Mouse (Mus musculus) forebrain, embryonic 14.5 days (tissue): Measurements from ENCODE around the gene Prkag2. TPM values are rescaled to one million over a fixed set of nuclear protein-coding genes. Genes with fewer than 3 reads are reported as not detected.

ENCODE experiments used
- ATAC-seq: fragments of 200-750 bp; cut with Nextera tagmentation; 2 replicates; pipeline ENCODE4 v1.8.0; 2017; ENCODE audit warnings: mild to moderate bottlenecking, moderate library complexity
- DNase-seq: peaks from one replicate; pipeline ENCODE4 v3.0.0-alpha.2; 2015; ENCODE audit warnings: low spot score
- H3K27ac ChIP-seq: fragments of 300-500 bp; sonication (generic); 2 replicates; pipeline ENCODE4 v1.5.1; 2014; ENCODE audit warnings: low read depth, mild to moderate bottlenecking, control low read depth, low read length, moderate library complexity
- H3K27me3 ChIP-seq: fragments of 300-500 bp; sonication (generic); replicated peaks from 2 replicates; pipeline ENCODE4 v1.6.1; 2014; ENCODE audit warnings: low read length, control low read depth, mixed read lengths; ENCODE audit not compliant: control insufficient read depth, insufficient read depth
- H3K36me3 ChIP-seq: fragments of 300-500 bp; sonication (generic); 2 replicates; pipeline ENCODE4 v1.6.1; 2014; ENCODE audit warnings: low read length, control low read depth; ENCODE audit not compliant: control insufficient read depth, insufficient read depth
- H3K4me1 ChIP-seq: fragments of 300-500 bp; sonication (generic); 2 replicates; pipeline ENCODE4 v1.6.1; 2014; ENCODE audit warnings: antibody characterized with exemption, low read length, control low read depth; ENCODE audit not compliant: control insufficient read depth, insufficient read depth
- H3K4me2 ChIP-seq: fragments of 300-500 bp; sonication (generic); 2 replicates; pipeline ENCODE4 v1.6.1; 2014; ENCODE audit warnings: mild to moderate bottlenecking, control low read depth, low read length
- H3K4me3 ChIP-seq: fragments of 300-500 bp; sonication (generic); 2 replicates; pipeline ENCODE4 v1.5.1; 2014; ENCODE audit warnings: low read depth, low read length, control low read depth
- H3K9ac ChIP-seq: fragments of 300-500 bp; sonication (generic); 2 replicates; pipeline ENCODE4 v1.6.1; 2014; ENCODE audit warnings: mild to moderate bottlenecking, low read length, control low read depth, moderate library complexity
- H3K9me3 ChIP-seq: fragments of 300-500 bp; sonication (generic); replicated peaks from 2 replicates; pipeline ENCODE4 v1.6.1; 2016; ENCODE audit warnings: low read length, control low read depth, mixed read lengths; ENCODE audit not compliant: control insufficient read depth
- WGBS: fragments of 180-500 bp; shearing (Covaris S2); extraction: QIAGEN DNeasy Blood & Tissue Kit; methylation state at CpG from one replicate; pipeline ENCODE4 v1.1.7; 2014; 5-methylcytosine and 5-hydroxymethylcytosine counted together
- polyA plus RNA-seq: library from polyadenylated mRNA; unstranded; fragments of >200 nt; fragmentation: Nextera tagmentation; extraction: Ambion mirVana; gene quantifications from 2 replicates; pipeline ENCODE4 v1.2.1, GENCODE M21; 2014

Gene Prkag2
- polyA plus RNA-seq, 1 experiment from 2014 or later = 80.6 TPM

DNA sequence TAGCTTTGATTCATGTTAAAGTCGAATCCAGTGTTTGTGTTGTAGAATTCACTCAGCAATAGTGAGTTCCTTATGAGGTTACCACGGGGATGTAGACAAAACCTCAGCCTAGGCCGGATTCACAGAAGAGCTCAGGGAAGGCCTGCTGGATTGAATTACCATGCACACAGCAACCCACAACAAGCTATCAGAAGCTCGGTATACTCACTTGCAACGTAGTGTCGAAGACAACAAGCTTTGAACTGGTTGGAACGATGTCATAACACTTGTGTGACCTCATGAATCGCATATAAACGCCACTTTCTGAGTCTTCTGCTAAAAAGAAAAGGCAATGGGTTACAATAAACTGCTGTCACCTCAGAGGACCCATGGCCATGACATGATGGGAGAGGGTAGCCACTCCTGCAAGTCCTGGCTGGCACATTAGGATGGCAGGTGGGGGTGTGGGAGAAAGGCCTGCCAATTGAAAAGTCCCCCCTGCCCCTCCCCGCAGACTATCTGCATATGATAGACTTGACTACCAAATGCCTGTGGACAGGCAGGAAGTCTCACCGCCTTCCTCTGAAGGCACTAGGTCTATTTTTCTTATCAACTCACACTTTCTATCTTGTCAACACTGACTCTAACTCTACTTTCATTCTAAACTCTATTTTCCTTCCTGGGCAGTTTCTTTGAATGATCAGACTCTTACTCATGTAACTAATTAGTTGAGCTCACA lies 211.4 kb downstream of the Prkag2 start:
- Histone ChIP-seq H3K9me3 (no peaks in the 10 kb centered on the region), H3K9ac (no peak overlapping the region), H3K4me2 (no peak overlapping the region), H3K36me3 (peaks cover 42% of the 10 kb centered on the region), H3K27me3 (no peaks in the 10 kb centered on the region), H3K4me3 (no peak overlapping the region), H3K4me1 (no peaks in the 10 kb centered on the region), H3K27ac (no peak overlapping the region)
- WGBS = 85% methylated on average over 11 of the region's 11 CpGs
- ATAC-seq = no peak
- no peak for DNase-seq

DNA sequence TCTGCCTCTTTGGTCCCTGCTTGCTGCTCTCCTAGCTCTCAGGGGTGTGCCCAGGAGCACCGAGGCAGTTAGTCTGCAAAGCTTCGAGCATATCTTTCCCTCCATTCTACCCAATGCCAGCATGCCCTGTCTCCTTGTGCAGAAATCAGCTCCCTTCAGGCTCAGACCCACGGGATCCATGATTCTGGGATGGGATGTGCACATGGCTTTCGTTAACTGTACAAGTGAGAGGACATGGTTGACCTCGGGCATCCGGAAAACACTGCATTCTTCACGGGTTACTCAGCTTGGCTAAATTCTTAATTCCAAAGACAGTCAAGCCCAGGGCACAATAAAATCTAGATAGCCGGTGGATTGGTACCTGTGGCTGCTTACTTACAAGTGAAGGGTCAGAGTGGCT lies 213.2 kb downstream of the Prkag2 start:
- 92% methylated on average over 8 of the region's 8 CpGs for WGBS
- ATAC-seq = no peak
- no peaks in the 10 kb centered on the region for H3K27me3 ChIP-seq
- H3K9ac ChIP-seq = no peak overlapping the region
- H3K4me2 ChIP-seq = no peak overlapping the region
- no peaks in the 10 kb centered on the region for H3K4me1 ChIP-seq
- H3K27ac ChIP-seq = no peak overlapping the region
- no peak for DNase-seq
- peaks cover 51% of the 10 kb centered on the region for H3K36me3 ChIP-seq
- H3K4me3 ChIP-seq = no peak overlapping the region
- no peaks in the 10 kb centered on the region for H3K9me3 ChIP-seq

- Histone ChIP-seq H3K4me1 (no peaks in the 10 kb centered on the region), H3K4me2 (no peak overlapping the region), H3K27ac (no peak overlapping the region), H3K27me3 (no peaks in the 10 kb centered on the region), H3K9ac (no peak overlapping the region), H3K36me3 (peaks cover 53% of the 10 kb centered on the region), H3K4me3 (no peak overlapping the region), H3K9me3 (no peaks in the 10 kb centered on the region)
- 79% methylated on average over 4 of the region's 4 CpGs for WGBS
- DNase-seq (no peak), ATAC-seq (no peak)
Measured at GRCm38 (mm10) chr5:24878713-24879112, 221.7 kb downstream of the Prkag2 start.

GRCm38 (mm10) chr5:24877836-24878624 lies 222.4 kb downstream of the Prkag2 start:
- DNase-seq = no peak
- Histone ChIP-seq H3K36me3 (peaks cover 53% of the 10 kb centered on the region), H3K27ac (no peak overlapping the region), H3K4me2 (no peak overlapping the region), H3K9me3 (no peaks in the 10 kb centered on the region), H3K27me3 (no peaks in the 10 kb centered on the region), H3K9ac (no peak overlapping the region), H3K4me1 (no peaks in the 10 kb centered on the region), H3K4me3 (no peak overlapping the region)
- ATAC-seq = no peak
- 93% methylated on average over 11 of the region's 11 CpGs for WGBS

GRCm38 (mm10) chr5:24876653-24877052 lies 223.8 kb downstream of the Prkag2 start:
- Histone ChIP-seq H3K4me3 (no peak overlapping the region), H3K27me3 (no peaks in the 10 kb centered on the region), H3K27ac (no peak overlapping the region), H3K36me3 (peaks cover 50% of the 10 kb centered on the region), H3K9me3 (no peaks in the 10 kb centered on the region), H3K9ac (no peak overlapping the region), H3K4me1 (no peaks in the 10 kb centered on the region), H3K4me2 (no peak overlapping the region)
- ATAC-seq = no peak
- 92% methylated on average over 9 of the region's 9 CpGs for WGBS
- no peak for DNase-seq

GRCm38 (mm10) chr5:24874111-24874510 lies 226.3 kb downstream of the Prkag2 start:
- no peaks in the 10 kb centered on the region for H3K27me3 ChIP-seq
- WGBS = 80% methylated on average over 4 of the region's 4 CpGs
- H3K9ac ChIP-seq = no peak overlapping the region
- no peaks in the 10 kb centered on the region for H3K4me1 ChIP-seq
- DNase-seq (no peak), ATAC-seq (no peak)
- H3K36me3 ChIP-seq = peaks cover 49% of the 10 kb centered on the region
- no peak overlapping the region for H3K4me3 ChIP-seq
- no peak overlapping the region for H3K27ac ChIP-seq
- H3K9me3 ChIP-seq = no peaks in the 10 kb centered on the region
- no peak overlapping the region for H3K4me2 ChIP-seq

GRCm38 (mm10) chr5:24873221-24873620 lies 227.2 kb downstream of the Prkag2 start:
- no peaks in the 10 kb centered on the region for H3K4me1 ChIP-seq
- ATAC-seq (no peak), DNase-seq (no peak)
- H3K4me2 ChIP-seq = no peak overlapping the region
- H3K27me3 ChIP-seq = no peaks in the 10 kb centered on the region
- H3K27ac ChIP-seq = no peak overlapping the region
- H3K9ac ChIP-seq = no peak overlapping the region
- peaks cover 50% of the 10 kb centered on the region for H3K36me3 ChIP-seq
- WGBS = 89% methylated on average over 6 of the region's 6 CpGs
- H3K9me3 ChIP-seq = no peaks in the 10 kb centered on the region
- no peak overlapping the region for H3K4me3 ChIP-seq

GRCm38 (mm10) chr5:24871276-24871675 lies 229.2 kb downstream of the Prkag2 start:
- Histone ChIP-seq H3K9me3 (no peaks in the 10 kb centered on the region), H3K27me3 (no peaks in the 10 kb centered on the region), H3K9ac (no peak overlapping the region), H3K36me3 (peaks cover 53% of the 10 kb centered on the region), H3K4me3 (no peak overlapping the region), H3K27ac (no peak overlapping the region), H3K4me1 (no peaks in the 10 kb centered on the region), H3K4me2 (no peak overlapping the region)
- WGBS = 93% methylated on average over 12 of the region's 12 CpGs
- ATAC-seq = no peak
- no peak for DNase-seq

DNA sequence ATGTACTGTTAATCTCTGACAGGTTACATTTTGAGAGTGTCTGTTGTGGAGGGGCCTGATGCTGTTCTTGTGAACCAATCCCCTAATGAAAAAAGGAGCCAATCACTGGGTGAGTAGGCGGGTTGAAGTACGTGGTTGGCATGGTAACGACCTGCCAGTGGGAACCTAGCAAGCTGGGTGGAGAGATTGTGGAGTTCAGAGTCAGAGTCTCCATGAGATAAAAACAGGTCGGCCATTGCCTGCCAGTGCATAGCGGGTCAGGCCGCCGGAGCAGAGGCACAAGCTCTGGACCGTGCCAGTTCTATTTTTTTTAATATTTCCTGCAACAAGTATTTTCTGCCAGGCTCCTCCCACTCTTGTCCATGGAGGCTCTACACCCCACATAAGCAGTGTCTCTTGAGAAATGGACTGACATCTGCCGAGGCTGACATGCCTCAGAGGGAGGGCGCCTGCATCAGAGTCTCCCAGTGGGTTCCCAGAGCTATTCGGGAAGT lies 230.6 kb downstream of the Prkag2 start:
- H3K4me2 ChIP-seq = no peak overlapping the region
- H3K36me3 ChIP-seq = peaks cover 54% of the 10 kb centered on the region
- H3K9ac ChIP-seq = no peak overlapping the region
- no peak overlapping the region for H3K4me3 ChIP-seq
- 76% methylated on average over 11 of the region's 11 CpGs for WGBS
- no peak overlapping the region for H3K27ac ChIP-seq
- H3K27me3 ChIP-seq = no peaks in the 10 kb centered on the region
- DNase-seq (peak; percentile 29), ATAC-seq (0 out of 2 replicates have a peak, but pooled peaks have one; percentile 32)
- H3K4me1 ChIP-seq = no peaks in the 10 kb centered on the region
- no peaks in the 10 kb centered on the region for H3K9me3 ChIP-seq
